Mouse (Mus musculus): ENCODE measurements around the gene Clic5.
A peak's percentile ranks its signal among the peaks of the same experiment; 100 is the strongest.
"Not testable (repeated sequence)": the region's sequence is repeated elsewhere in the genome, so short reads cannot be mapped to it uniquely, and the experiment has no call there.

Gene Clic5

DNA sequence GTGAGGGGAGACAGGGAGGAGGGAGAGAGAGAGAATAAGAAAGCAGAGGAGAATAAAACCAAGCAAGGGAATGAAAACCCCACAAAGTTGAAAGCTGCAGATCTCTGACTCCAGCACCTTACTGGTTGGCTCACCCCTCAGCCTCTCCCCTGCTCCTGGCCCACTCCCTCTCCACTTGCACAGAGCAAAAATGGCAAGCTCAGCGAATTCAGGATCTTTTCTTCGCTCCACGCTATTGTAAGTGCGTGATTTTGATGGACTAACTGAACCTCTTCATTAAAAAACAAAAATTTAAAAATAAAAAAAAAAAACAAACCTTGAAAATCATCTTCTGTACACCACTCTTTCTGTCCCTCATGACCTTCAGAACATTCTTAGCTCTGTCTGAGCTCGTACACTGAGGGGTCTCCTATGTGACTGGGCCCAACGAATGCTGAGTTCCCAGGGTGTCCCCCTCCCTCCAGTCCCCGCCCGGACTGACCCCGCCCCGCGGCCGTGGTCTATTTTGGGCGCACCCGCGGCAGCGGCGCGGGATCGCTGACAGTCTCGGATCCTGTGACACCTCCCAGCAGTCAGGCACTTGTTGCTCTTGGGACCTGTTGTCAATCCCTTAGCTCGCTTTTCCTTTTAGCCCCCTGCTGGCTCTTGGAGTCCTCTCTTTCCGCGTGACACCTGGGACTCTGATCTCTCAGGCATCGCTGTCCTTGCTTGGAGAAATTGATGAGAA lies at the start of gene Clic5:
TSS of gene Clic5 (plus strand) at position 543 of the 727 bp plus-strand sequence.
- peak; percentile 79 for DNase-seq

DNA sequence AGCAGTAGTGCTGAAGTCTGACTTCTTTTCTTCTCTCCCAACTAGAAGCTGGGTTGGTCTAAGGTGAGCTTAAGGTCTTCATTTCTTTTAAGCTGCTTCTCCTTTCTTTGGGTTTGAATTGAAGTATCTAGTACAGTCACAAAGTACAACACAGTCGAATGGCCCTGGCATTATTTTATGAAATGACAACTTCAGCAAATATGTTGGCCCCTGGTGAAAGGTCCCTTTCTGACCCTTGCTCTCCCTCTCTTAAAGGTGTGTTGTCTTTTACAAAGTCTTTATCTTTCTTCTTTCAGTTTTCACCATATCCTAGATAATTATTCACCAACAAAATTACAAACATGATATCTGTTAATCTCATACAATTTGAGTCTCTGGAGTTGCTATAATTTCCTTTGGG lies 42.6 kb upstream of the Clic5 start:
- no peak for DNase-seq

DNA sequence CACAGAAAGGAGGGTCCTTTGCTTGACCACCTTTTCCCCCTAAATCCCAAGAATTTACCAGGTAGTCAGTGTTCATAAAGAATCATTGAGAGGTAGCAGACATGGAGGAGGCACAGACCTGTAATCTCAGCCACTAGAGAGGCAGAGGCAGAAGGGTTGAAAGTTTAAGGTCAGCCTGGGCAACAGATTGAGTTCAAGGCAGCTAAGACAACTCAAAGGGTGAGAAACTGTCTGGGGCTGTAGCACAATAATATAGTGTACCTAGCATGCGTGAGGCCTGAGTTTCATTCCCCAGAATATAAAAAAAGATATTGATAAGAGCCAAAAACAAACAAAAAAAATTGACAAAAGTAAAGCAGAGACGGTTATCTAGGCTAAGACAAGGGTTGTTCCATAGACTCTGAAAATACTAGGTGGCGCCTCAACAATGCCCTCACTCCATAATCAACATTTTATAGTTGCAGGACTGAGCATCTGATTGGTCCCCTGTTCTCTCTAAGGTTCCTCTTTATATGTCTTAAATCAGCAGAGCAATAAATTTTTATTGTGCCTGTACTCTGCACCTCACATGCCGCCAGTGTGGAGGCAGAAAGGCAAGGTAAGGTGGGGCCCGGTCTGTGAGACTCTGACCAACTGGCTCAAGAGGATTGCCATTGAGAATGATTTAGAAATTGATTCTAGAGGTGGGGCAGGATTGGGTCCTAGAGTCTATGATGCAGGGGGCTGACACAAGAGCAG lies 40.1 kb upstream of the Clic5 start:
- DNase-seq: no peak

DNA sequence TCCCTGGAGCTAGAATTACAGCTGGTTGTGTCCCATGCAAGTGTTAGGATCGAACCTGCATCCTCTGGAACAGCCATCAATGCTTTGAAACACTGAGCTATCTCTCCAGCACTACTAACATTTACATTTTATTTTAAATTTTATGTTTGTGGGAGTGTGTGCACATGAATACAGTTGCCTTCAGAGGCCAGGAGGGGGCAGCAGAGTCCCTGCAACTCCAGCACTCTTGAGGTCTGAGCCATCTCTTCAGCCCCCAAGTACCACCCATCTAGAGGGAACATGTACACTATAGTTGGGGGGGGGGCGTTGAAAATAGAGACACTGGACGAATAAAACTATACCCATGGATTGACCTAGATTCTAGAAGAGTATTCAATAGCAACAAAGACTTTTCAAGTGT lies 37.3 kb upstream of the Clic5 start:
- DNase-seq: peak; percentile 77

DNA sequence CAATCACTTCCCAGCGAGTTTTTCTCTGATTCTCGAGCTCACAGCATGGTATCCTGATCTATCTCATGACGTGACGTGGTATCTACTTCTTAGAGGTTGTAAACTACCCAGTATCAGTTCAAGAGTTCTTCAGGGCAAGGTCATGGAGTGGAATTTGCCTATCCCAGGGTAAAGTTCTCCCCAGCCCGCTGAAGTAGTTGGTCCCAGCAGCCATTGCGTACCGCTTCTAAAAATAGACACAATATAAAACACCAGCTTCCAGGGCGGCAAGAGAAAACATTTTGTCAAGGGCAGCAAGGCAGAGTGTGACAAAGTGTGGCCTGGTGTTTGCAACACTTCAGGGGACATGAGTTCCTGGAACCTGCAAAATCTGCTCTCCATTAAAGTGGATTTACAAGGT lies 36.5 kb upstream of the Clic5 start:
- no peak for DNase-seq

DNA sequence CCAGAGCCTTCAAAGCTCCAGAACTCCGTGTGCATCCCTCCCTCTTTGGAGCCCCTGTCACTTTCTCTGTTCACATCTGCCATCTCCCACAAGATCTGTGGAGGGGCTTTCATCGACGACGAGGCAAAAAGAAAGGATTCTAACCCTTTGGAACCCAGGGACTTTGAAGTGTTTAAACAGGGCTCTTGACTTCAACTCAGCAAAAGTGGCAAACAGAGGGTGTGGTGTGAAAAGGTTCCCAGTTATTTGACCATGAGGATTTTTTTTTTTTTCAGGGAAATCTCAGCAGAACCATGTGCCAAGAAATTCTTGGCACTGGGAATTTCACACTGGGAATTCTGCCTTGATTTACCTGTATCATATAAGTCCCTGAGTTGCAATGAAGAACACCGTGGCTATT lies 34.5 kb upstream of the Clic5 start:
- DNase-seq: no peak

DNA sequence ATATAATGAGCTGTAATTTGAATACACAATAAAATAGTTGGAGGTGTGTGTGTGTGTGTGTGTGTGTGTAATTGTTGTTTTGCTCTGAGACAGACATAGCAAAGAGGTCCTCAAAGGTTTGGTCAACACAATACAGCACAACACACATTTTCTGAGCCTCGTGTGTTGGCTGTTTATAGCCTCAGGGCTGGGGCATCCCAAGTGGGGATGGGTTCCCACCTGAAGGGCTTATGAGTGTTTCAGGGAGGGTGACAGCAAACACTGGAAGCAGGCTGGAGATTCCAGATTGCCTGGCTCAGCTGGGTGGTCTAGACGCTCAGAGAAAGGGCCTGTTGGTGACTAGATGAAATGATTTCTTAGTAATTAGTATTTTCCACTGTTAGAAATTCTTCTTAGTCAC lies 33.2 kb upstream of the Clic5 start:
- DNase-seq: no peak

DNA sequence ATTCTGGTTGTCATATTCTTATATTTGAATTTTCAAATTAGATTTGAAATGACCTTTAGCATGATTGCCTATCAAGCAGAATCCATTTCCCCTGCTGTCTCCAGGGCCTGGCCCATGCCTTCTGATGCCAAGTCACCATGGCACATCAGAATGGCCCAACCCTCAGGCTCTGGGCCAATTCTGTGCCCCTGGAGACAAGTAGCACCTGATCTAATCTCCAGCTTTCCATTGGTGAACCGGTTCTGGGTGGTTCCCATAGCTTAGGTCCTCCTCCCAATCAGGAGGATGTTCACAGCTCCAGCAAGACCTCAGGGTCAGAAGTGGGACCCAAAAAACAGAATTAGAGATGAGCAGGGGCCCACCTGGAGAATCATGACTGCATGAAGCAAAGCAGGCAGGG lies 30.2 kb upstream of the Clic5 start:
- DNase-seq: no peak

DNA sequence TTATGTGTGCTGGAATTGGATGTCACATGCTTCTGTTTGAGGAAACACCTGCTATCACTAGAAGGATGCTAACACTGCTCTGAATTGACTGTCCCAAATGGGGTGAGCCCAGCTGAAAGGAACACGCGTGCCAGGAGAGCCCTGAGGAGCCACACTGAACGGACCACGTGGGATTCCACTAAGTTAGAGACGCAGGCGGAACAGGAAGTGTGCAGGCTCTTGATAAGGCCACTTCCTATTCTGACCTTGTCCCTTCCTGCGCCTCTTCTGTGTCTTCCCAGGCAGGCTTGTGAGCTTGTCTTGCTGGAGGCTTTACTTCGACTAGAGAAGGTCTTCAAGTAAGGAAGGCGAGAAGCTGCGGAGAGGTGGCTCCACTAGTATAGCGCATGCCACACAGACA lies 27.9 kb upstream of the Clic5 start:
- no peak for DNase-seq

DNA sequence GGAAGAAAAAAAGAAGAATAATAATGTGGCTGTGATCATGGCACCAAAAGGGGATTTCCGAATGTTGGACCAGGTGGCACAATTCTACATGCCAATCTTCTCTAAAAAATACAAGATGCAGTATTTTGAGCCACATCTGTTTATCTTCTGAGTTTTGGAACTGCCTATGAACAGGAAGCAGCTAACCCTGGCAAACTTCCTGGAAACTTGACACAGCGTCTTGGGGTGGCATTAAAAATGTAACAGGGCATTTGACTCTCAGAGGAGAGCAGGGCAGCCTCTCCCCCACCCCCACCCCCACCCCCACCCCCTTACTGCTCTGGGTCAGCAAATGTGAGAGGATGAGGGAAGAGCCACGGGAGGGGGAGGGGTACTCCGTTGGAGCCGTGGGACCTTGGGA lies 25.9 kb upstream of the Clic5 start:
- DNase-seq: peak; percentile 43

DNA sequence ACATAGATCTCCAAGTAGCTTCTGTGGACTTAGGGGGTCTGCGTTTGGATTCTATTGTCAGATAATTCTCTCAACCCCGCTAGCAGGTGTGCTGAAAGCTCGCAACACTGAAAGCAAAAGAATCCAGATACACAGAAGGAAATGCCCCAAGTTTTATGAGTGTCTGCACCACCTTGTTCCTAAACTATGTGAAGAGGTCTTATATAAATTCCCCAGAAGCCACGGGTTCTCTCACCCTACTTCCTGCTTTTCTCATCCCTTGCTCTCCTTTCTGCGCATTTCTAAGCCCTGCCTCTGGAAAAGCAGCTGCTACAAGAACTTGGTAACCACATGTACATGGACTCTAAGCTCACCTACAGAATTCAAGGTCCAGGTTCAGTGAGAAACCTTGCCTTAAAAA lies 25.4 kb upstream of the Clic5 start:
- no peak for DNase-seq

DNA sequence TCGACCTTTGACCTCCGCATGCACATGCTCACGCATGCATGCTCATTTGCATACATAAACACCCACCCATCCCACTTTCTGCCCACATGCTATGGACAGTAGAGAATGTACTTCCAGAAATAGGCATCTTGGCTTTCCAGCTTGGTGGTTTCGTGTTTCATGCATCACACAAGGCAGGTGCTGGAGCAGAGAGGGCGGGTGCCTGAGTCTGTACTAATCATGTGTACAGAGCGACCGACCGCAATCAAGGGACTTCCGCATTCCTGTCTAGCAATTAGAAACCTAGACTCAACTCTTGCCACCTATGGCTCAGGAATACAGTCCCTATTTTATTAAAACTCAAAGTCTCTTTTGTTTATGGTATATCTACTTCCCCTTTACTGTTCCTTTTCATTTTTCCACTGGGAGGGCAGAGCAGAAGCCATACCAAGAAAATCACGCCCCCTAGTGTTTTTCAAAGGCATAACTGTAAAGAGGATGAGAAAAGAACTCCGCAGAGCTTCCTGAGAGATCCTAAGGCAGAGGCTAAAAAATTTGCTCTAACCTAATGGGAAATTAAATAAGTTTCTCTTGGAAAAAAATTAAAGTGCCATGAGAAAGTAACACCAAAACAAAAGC lies 22.5 kb upstream of the Clic5 start:
- DNase-seq: no peak

DNA sequence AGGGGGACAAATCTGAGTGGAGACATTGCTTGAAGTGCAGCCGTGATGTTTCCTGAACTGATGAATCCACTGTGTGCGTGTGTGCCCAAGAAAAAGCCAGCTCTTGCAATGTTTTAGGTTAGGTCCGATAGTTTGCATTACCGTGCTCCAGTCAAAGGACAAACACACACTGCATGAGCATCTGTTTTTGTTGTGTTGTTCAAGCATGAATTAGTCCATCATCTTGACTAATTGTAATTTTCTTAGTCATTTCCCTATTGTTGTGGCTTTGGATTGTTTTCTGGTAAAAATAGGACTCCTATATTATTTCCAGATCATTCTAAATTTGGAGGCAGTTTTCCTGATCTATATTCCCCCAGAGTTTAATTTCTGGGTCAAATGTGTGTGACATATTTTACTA lies 18.7 kb upstream of the Clic5 start:
- no peak for DNase-seq

DNA sequence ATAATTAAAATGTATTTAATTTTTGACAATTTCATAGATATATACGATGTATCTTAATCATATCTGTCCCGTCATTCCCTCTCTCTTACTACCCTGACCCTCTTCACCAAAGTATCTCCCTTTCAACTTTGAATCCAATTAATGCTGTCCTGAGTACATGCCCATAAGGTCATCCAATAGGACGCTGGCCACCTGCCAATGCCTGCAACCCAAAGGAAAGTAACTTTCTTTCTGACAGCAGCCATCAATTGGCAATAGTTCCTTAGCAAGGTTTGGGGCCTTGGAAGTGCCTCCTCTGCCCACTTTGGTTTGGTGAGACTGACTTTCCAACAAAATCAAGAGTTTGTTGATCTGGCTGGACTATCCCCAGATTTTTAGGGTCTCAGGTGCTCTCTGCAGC lies 18.1 kb upstream of the Clic5 start:
- no peak for DNase-seq

DNA sequence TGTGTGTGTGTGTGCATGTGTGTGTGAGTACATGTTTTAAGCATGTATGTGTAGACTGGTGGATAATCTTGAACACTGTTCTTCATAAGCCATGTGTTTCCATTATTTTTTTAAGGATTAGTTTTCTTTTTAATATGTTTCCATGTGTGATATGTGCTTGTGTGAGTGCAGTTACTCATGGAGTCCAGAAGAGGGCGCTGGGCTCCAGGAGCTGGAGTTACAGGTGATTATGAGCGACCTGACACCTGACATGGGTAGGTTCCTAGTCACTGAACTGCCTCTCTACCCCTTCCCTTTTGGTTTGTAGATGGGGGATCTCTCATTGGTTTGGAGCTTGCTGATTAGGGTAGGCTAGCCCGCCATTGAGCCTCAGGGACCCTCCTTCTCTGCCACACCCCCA lies 16.5 kb upstream of the Clic5 start:
- no peak for DNase-seq

DNA sequence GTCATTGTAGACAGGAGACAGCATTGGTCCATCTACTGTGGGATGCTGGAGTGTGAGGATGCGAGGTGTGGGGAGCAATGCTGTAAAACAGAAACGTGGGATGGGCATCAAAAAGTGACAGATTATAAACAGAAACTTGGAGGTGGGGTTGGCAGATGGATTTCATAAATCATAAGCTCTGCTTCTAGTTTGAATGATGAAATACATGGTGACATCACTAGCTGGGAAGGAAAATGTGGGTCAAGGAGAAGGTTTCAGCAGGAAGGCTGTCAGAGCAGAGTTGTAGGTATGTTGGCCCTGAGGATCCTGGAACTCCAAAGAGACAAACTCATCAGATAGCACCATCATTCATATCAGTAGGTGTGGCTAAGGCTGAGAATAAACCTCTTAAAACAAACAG lies 15.0 kb upstream of the Clic5 start:
- DNase-seq: no peak

DNA sequence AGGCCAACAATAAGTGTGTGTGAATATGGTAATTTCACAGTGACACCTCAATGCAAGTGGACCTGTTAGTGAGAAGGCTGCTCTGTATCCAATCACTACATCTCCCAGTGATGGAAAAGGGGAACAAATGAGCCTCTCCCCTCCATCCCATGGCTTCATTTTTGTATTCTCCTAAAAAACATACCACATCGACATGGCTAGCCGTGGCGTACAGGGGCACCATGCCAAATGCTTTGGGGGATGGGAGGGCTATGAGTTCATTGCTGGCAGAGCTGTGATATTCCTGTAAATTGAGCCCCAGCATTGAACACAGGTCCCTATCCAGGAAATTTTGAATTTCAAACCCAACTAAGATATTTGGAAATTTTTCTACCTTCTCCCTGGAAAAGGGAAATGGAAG lies 11.1 kb upstream of the Clic5 start:
- DNase-seq: no peak

DNA sequence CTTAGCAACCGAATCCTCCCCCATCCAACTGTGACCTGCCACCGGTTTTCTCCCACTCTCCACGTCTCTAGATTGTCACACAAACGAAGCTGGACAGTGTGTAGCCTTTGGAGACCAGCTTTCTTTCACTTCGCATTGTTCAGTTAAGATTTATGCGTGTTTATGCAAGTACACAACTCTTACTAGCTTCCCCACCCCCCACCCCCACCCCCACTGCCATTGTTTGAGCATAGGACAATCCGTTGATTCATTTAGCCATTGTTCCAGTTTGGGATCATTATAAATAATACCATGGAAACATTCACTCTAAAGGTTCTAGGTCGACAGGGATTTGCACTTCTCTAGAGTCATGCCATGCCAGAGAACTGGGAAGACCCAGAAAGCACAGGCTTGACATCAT lies 7.0 kb upstream of the Clic5 start:
- DNase-seq: no peak

DNA sequence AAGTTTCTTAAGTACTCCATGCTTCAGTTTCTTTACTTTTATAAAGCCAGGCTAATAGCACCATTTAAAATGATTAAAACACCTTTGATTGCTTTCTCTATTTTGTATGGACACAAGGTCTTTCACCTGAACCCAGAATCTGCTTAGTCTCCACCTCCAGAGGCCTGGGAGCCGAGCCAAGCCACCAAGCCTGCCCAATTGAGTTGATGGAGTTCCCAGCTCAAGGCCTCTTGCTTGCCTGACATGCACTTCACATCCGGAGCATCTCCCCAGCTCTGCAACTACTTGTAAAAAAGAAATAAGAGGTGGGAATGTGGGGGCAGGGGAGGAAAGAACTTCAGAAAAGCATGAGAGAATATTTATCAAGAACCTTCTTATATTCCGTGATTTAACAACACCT lies 1.5 kb upstream of the Clic5 start:
- no peak for DNase-seq

DNA sequence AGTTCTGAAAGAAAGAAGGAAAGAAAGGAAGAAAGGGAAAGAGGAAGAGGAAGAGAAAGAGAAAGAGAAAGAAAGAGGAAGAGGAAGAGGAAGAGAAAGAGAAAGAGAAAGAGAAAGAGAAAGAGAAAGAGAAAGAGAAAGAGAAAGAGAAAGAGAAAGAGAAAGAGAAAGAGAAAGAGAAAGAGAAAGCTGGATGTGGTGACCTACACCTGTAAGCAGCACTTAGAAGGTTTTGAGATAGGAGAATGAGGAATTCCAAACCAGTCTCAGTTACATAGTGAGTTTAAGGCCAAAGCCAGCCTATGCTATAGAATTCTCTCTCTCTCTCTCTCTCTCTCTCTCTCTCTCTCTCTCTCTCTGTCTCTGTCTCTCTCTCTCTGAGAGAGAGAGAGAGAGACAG lies 847 bp upstream of the Clic5 start:
- DNase-seq: not testable (repeated sequence)

DNA sequence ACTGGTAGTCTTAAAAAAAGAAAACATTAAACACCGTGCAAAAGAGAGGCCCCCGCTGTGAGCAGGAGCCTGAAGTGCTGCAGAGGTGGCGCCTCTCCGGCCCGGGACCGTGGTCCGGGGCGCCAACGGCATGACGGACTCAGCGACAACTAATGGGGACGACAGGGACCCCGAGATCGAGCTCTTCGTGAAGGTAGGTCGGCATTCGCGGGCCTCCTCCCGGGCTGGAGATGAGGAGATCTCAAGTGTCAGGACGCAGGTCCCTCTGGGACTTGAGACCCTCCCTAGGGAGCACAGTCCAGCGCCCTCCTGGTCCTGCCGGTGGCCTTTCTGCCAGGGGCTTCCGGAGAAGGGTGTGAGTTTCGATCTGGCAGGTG lies 373 bp downstream of the Clic5 start:
- no peak for DNase-seq

DNA sequence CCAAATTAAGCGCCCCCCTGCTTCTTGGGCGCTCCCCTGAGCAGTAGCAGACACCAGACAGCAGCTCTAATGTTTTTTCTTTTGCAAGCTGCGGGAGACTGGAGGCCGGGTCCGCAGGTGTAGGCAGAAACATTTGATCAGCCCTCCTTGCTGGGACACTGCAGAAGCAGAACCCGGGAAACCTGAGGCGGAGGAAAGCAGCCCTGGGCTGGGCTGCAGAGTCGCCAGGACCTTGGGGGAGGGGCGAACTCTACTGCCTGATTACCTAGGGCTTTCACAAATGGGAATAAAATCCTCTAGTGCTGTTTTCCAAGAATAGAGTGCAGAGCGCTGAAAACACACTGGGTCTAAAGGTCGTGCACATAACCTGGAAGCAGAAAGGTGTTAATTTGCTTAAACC lies 1.3 kb downstream of the Clic5 start:
- peak; percentile 59 for DNase-seq

DNA sequence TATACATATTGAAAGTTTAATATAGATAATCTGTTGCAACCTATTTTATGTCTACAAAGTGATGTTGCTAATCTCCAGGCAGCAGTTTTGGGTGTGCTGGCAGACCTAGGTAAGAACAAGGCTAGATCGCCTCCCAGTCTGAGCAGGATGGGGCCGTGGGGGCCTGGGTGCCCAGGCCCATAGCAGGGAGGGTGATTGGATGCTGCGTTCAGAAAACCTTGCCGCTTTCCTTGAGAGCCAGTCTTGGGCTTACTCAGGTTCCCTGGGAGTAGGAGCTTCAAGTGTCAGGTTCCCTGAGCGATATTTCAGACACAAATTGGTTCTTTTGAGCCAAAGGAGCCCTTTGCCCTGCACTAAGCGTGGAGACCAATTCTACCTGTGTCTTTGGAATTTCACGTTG lies 1.9 kb downstream of the Clic5 start:
- no peak for DNase-seq

DNA sequence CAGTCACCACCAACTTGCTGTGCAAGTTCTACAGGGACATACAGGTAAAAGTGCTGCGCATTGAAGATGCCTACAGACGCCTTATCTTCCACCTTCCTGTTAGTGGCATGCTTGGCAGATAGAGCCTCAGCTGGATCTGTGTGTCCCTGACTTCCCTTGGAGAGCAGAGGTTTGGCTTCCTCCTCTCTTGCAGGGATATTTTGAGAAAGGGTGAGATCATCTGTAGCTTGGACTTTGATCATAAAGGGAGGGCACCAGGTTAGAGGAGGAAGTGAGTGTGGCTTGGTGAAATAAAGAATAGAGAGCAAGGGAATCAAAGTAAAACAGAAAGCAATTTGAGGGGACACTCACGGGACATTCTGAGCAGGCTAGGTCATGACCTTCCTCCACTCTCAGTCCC lies 4.6 kb downstream of the Clic5 start:
- DNase-seq: no peak

DNA sequence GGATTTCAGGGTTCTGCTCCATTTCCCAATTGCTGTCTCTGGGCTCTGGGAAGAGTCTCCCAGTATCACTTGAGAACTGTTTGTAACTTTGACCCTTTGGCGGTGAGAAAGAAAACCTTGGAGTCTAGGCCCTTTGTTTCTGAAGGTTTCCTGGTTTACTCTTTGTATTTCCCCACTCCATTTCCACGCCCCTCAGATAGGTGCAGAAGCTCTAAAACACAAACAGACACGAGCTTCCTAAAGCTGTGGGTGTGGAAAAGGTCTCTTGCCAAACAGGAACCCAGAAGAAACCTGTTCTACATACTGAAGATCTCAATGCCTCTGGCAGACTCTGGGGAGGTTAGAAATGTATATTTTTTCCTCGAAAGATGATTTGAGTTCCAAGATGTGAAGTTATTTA lies 10.8 kb downstream of the Clic5 start:
- DNase-seq: no peak

Measured in lung, postnatal 14 days (tissue).